27 mouse cellular contexts compared by ENCODE assay signal in genomic region chr16:93942796-93943502, GRCm38 (mm10). TPM values are rescaled to one million over a fixed set of nuclear protein-coding genes. Genes with fewer than 3 reads are reported as not detected.
DNase-seq lines count a peak whose midpoint lies in the region; ATAC-seq and TF ChIP-seq lines count a peak whose summit lies in the region.
"Had no signal": no experiment of that assay in that cellular context is flagged by ENCODE, and none has a peak within 500 bp of the region (broad histone marks: within the 10 kb centered on the region; RNA-seq: fewer than 3 reads in every experiment).

No protein-coding gene starts in this region.

- H3K36me3 ChIP-seq in midbrain, postnatal 0 days (ENCODE audit: insufficient read depth, low read length): no peaks in the 10 kb centered on the region
- no peaks in the 10 kb centered on the region for H3K36me3 ChIP-seq in midbrain, embryonic 13.5 days
- no peaks in the 10 kb centered on the region for H3K36me3 ChIP-seq in splenic B cell, adult 2 months (ENCODE audit: control insufficient read depth, insufficient read depth, low read length, poor library complexity, severe bottlenecking)
- H3K36me3 ChIP-seq: hindbrain, embryonic 13.5 days; limb, embryonic 13.5 days; liver, embryonic 12.5 days; midbrain, embryonic 12.5 days had no signal

- H3K4me1 ChIP-seq in midbrain, postnatal 0 days (ENCODE audit: insufficient read depth, low read length): no peaks in the 10 kb centered on the region
- H3K4me1 ChIP-seq in midbrain, embryonic 13.5 days (replicated peaks): peaks cover 5% of the 10 kb centered on the region; the same call in 1 of the 2 replicates

- H3K9ac ChIP-seq in midbrain, postnatal 0 days (replicated peaks; ENCODE audit: low read length, poor library complexity, severe bottlenecking): no peak overlapping the region
- no peak overlapping the region for H3K9ac ChIP-seq in midbrain, embryonic 13.5 days (replicated peaks)
- H3K9ac ChIP-seq: hindbrain, embryonic 13.5 days; limb, embryonic 13.5 days; liver, embryonic 12.5 days; midbrain, embryonic 12.5 days had no signal

- no peak overlapping the region for H3K27ac ChIP-seq in layer of hippocampus, adult 2 months
- no peak overlapping the region for H3K27ac ChIP-seq in midbrain, postnatal 0 days (ENCODE audit: low read depth, low read length)
- H3K27ac ChIP-seq in midbrain, embryonic 13.5 days: no peak overlapping the region
- H3K27ac ChIP-seq: gastrocnemius, adult 2 months; hindbrain, embryonic 13.5 days; left cerebral cortex, adult 2 months; limb, embryonic 13.5 days; liver, embryonic 12.5 days; midbrain, embryonic 12.5 days had no signal

- H3K27me3 ChIP-seq in midbrain, postnatal 0 days (ENCODE audit: insufficient read depth, low read length): no peaks in the 10 kb centered on the region
- peaks cover 15% of the 10 kb centered on the region; the same call in 1 of the 2 replicates for H3K27me3 ChIP-seq in midbrain, embryonic 13.5 days
- H3K27me3 ChIP-seq in splenic B cell, adult 2 months (ENCODE audit: control insufficient read depth, insufficient read depth, low read length, poor library complexity, severe bottlenecking): no peaks in the 10 kb centered on the region

- 93% methylated on average over 10 of the region's 10 CpGs for WGBS in midbrain, postnatal 0 days
- 93% methylated on average over 10 of the region's 10 CpGs for WGBS in midbrain, embryonic 13.5 days

- H3K9me3 ChIP-seq in midbrain, postnatal 0 days (ENCODE audit: low read length): no peaks in the 10 kb centered on the region
- H3K9me3 ChIP-seq in midbrain, embryonic 13.5 days: no peaks in the 10 kb centered on the region
- H3K9me3 ChIP-seq: hindbrain, embryonic 13.5 days; limb, embryonic 13.5 days; liver, embryonic 12.5 days; midbrain, embryonic 12.5 days had no signal

- peak; percentile 32 for DNase-seq in CD4-positive, CD25-positive, alpha-beta regulatory T cell, adult 2 months (ENCODE audit: low read depth, low spot score)
- DNase-seq in layer of hippocampus, adult 2 months (ENCODE audit: low spot score in 2 of 2): no peak
- DNase-seq in layer of hippocampus, adult 8-10 months (ENCODE audit: low spot score in 2 of 2): no peak
- DNase-seq in midbrain, postnatal 0 days (ENCODE audit: low spot score): no peak
- peak; percentile 36 for DNase-seq in splenic B cell, adult 2 months (ENCODE audit: low read depth, low spot score)
- DNase-seq: adrenal gland, postnatal 10 days; cerebellum, adult 8-10 months; cerebellum, postnatal 25 days; gastrocnemius, adult 2 months; gastrocnemius, postnatal 36 days; heart, adult 18-20 months; heart, postnatal 36 days; kidney, adult 8-10 months; kidney, postnatal 14 days; lung, adult 2 months; lung, postnatal 36 days; right cerebral cortex, postnatal 4 days had no signal

- TF ChIP-seq CTCF in layer of hippocampus, adult 2 months (conservative IDR thresholded peaks at IDR 0.05): peak; percentile 30; the same call in 1 of the 2 replicates
- TF ChIP-seq CTCF in midbrain, postnatal 0 days (IDR thresholded peaks at IDR 0.05): peak; percentile 8; the same call in 1 of the 2 replicates

- H3K4me2 ChIP-seq in midbrain, postnatal 0 days (ENCODE audit: low read depth, low read length, poor library complexity, severe bottlenecking): no peak overlapping the region
- H3K4me2 ChIP-seq in midbrain, embryonic 13.5 days (replicated peaks): no peak overlapping the region
- H3K4me2 ChIP-seq: heart, embryonic 11.5 days; hindbrain, embryonic 13.5 days; limb, embryonic 13.5 days; liver, embryonic 12.5 days; midbrain, embryonic 12.5 days had no signal

- ATAC-seq in CD4-positive, CD25-positive, alpha-beta regulatory T cell, adult 4 months: no peak
- ATAC-seq in midbrain, postnatal 0 days (ENCODE audit: low FRiP score): no peak
- no peak for ATAC-seq in midbrain, embryonic 13.5 days
- no peak for ATAC-seq in inflammation-experienced regulatory T-cells, adult 6 months
- ATAC-seq: forebrain, embryonic 14.5 days; liver, embryonic 12.5 days had no signal

- no peak overlapping the region for H3K4me3 ChIP-seq in layer of hippocampus, adult 2 months
- H3K4me3 ChIP-seq in midbrain, postnatal 0 days (ENCODE audit: low read depth, low read length): no peak overlapping the region
- H3K4me3 ChIP-seq in midbrain, embryonic 13.5 days (replicated peaks): no peak overlapping the region
- H3K4me3 ChIP-seq: gastrocnemius, adult 2 months; hindbrain, embryonic 13.5 days; left cerebral cortex, adult 2 months; limb, embryonic 13.5 days; liver, embryonic 12.5 days; midbrain, embryonic 12.5 days had no signal

RNA-seq across cellular contexts. Expression of gene Chaf1b, which starts 59.2 kb away (rescaled TPM):
- polyA plus RNA-seq in CD4-positive, CD25-positive, alpha-beta regulatory T cell, adult 4 months (2017; shearing (Covaris generic)): 10 to 100 TPM; 15.2 to 25.6 TPM
- total RNA-seq in layer of hippocampus, adult 2 months (2021): 1 to 10 TPM in 1 of 2 experiments, under 1 TPM in 1; 0.74 to 1.1 TPM
- total RNA-seq in layer of hippocampus, adult 8-10 months (2022): 1 to 10 TPM in 2 of 4 experiments, under 1 TPM in 2; 0.18 to 1.5 (median 0.96) TPM
- total RNA-seq in midbrain, postnatal 0 days (2014; rRNA removed): 7.6 and 9.3 TPM in 2 replicates
- 11.6 and 12.0 TPM in 2 replicates for polyA plus RNA-seq in midbrain, postnatal 0 days (2015; fragmentation: Nextera tagmentation; extraction: Ambion mirVana)
- polyA plus RNA-seq in midbrain, embryonic 13.5 days (2015; fragmentation: Nextera tagmentation; extraction: Ambion mirVana): 32.3 and 34.3 TPM in 2 replicates
- polyA plus RNA-seq in inflammation-experienced regulatory T-cells, adult 6 months (2017; shearing (Covaris generic)): 10 to 100 TPM; 19.1 to 44.8 (median 25.6) TPM

Comparison
In these comparisons a context has a peak if more than half of its experiments do, and no peak if none do; other contexts are left out.
1. DNase-seq: peak in CD4-positive, CD25-positive, alpha-beta regulatory T cell, adult 2 months (single experiment) and splenic B cell, adult 2 months (single experiment); none in layer of hippocampus, adult 2 months (0 of 2), layer of hippocampus, adult 8-10 months (0 of 2) and midbrain, postnatal 0 days (single experiment).